Mouse (Mus musculus) heart, embryonic 13.5 days (tissue): ENCODE measurements around the gene Fgfr2. TPM values are rescaled to one million over a fixed set of nuclear protein-coding genes. Genes with fewer than 3 reads are reported as not detected.

Experiments used
- ATAC-seq: fragments of 200-750 bp; cut with Nextera tagmentation; 2 replicates; pipeline ENCODE4 v1.8.0; 2017; ENCODE audit warnings: moderate TSS enrichment; ENCODE audit not compliant: insufficient number of reproducible peaks, low FRiP score, low TSS enrichment; ENCODE audit errors: extremely low read depth
- H3K27ac ChIP-seq: fragments of 300-500 bp; sonication (generic); replicated peaks from 2 replicates; pipeline ENCODE4 v1.5.1; 2015; ENCODE audit warnings: moderate library complexity, mild to moderate bottlenecking, inconsistent platforms
- H3K27me3 ChIP-seq: fragments of 300-500 bp; sonication (generic); replicated peaks from 2 replicates; pipeline ENCODE4 v1.6.1; 2015; ENCODE audit warnings: mild to moderate bottlenecking, inconsistent platforms
- H3K36me3 ChIP-seq: fragments of 300-500 bp; sonication (generic); 2 replicates; pipeline ENCODE4 v1.6.1; 2015; ENCODE audit warnings: mild to moderate bottlenecking, inconsistent platforms
- H3K4me1 ChIP-seq: fragments of 300-500 bp; sonication (generic); 2 replicates; pipeline ENCODE4 v1.6.1; 2015; ENCODE audit warnings: inconsistent platforms
- H3K4me2 ChIP-seq: fragments of 300-500 bp; sonication (generic); 2 replicates; pipeline ENCODE4 v1.6.1; 2015; ENCODE audit warnings: inconsistent platforms, mild to moderate bottlenecking, moderate library complexity
- H3K4me3 ChIP-seq: fragments of 300-500 bp; sonication (generic); 2 replicates; pipeline ENCODE4 v1.5.1; 2015; ENCODE audit warnings: moderate library complexity, mild to moderate bottlenecking, inconsistent platforms
- H3K9ac ChIP-seq: fragments of 300-500 bp; sonication (generic); 2 replicates; pipeline ENCODE4 v1.6.1; 2015; ENCODE audit warnings: inconsistent platforms, mild to moderate bottlenecking, moderate library complexity
- H3K9me3 ChIP-seq: fragments of 300-500 bp; sonication (generic); 2 replicates; pipeline ENCODE4 v1.6.1; 2016; ENCODE audit warnings: inconsistent platforms
- WGBS: fragments of 180-500 bp; shearing (Covaris S2); methylation state at CpG from one replicate; pipeline ENCODE4 v1.1.7; 2015; ENCODE audit warnings: mixed read lengths; 5-methylcytosine and 5-hydroxymethylcytosine counted together
- polyA plus RNA-seq: library from polyadenylated mRNA; unstranded; fragments of >200 nt; fragmentation: Nextera tagmentation; extraction: Ambion mirVana; gene quantifications from 2 replicates; pipeline ENCODE4 v1.2.1, GENCODE M21; 2015

The Fgfr2 gene
- polyA plus RNA-seq, 1 experiment from 2014 or later = 22.5 TPM

DNA sequence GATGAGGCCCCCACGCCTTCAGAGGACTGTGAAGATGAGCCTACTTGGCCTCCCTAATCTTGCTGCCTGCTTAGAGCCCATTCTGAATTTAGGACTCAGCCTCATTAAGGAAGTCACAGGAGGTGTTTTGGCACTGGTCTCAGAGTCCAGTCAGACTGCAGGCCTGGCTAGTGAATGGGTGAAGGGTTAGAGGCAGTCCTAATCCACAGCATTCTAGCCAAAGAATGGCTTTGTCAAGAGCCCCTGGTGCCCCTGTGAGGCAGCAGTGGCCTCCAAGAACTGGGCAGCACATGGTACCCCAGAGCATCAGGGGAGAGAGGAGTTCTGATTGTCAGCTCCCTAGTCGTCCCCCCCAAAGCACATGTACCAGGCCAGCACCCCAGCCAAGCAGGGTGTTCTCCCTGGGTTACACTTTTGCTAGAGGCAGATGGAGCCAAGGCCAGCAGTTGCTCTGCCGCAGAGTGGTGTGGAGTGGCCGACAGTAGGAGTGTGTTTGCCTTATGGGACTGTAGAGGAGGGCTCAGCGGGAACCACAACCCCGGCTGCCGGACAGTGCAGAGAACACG is 418.8 kb downstream of the Fgfr2 start:
- no peak overlapping the region for H3K9ac ChIP-seq
- 84% methylated on average over 8 of the region's 8 CpGs for WGBS

DNA sequence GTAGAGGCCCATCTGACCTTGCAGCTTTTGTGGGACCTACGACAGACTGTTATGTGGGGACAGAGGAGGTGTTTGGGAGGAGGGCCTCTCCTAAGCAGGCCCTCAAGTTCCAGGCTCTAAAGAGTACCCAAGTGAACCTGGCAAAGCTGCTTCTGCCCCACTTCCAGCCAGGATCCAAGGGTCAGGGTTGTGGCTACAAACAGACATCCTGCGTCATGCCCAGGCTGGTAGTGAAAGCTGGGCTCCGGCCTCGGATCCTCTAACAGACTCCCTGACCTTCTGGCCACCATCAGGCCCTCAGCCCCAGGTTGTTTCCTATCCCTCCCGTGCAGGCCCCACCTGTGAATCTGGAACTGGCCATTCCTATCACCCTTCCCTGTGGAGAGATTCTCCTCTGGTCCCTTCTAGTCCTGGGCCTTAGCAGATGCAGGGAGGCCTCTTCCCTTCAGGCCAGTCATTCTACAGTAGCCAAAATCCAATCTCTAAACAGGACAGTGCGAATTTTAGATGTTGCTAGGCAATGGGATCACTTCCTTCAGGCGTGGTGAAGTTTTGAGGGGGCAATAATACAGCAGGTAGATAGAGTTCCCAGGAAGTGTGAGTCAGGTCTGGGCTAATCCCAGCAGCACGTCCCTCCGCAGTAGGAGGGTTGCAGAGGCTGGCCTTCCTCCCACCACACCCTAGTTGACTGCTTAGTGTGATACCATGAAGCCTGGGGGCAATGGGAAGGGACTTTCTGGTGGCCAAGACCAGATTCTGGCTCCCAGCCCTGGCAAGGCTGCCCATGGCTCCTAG is 419.4 kb downstream of the Fgfr2 start:
- no peak for ATAC-seq
- H3K4me2 ChIP-seq = no peak overlapping the region
- no peaks in the 10 kb centered on the region for H3K36me3 ChIP-seq
- H3K4me3 ChIP-seq = no peak overlapping the region
- WGBS = 79% methylated on average over 9 of the region's 9 CpGs
- H3K4me1 ChIP-seq = peaks cover 16% of the 10 kb centered on the region; the same call in 1 of the 2 replicates
- no peak overlapping the region for H3K9ac ChIP-seq
- no peaks in the 10 kb centered on the region for H3K27me3 ChIP-seq
- H3K27ac ChIP-seq = no peak overlapping the region
- H3K9me3 ChIP-seq = no peaks in the 10 kb centered on the region

More for the DNA sequence above, 418.8 kb downstream of the Fgfr2 start:
- no peak for ATAC-seq
- Histone ChIP-seq H3K9me3 (no peaks in the 10 kb centered on the region), H3K36me3 (no peaks in the 10 kb centered on the region), H3K27ac (no peak overlapping the region), H3K27me3 (no peaks in the 10 kb centered on the region), H3K4me3 (no peak overlapping the region), H3K4me1 (peaks cover 16% of the 10 kb centered on the region; the same call in 1 of the 2 replicates), H3K4me2 (no peak overlapping the region)

DNA sequence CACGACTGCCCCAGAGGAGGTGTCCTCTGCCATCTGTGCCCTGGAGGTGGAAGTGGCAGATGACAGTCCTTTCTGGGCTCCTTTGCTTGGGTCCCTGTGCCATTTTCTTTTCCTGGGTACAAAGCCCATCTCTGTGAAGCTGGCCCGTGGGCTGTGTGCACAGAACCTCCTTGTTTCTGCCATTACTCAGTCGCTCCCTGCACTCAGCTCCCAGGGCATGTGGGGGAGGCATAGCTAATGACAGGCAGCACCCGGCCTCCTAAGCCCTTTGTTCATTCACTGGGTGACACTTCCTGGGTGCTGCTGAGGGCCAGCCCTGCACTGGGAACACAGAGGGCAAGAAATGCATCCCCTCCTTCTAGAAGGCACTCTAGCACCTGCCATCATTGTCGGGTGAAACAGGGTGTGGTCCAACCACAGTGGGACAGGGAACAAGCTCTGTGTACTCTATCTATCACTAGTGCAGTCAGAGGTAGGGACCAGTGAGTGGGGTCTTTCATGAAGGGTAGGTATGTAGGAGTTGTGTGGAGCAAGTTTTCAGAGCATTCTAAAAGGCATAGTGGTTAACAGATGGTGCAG is 420.6 kb downstream of the Fgfr2 start:
- Histone ChIP-seq H3K9me3 (no peaks in the 10 kb centered on the region), H3K4me3 (no peak overlapping the region), H3K27ac (no peak overlapping the region), H3K36me3 (no peaks in the 10 kb centered on the region), H3K4me2 (no peak overlapping the region), H3K9ac (no peak overlapping the region), H3K4me1 (peaks cover 16% of the 10 kb centered on the region; the same call in 1 of the 2 replicates), H3K27me3 (no peaks in the 10 kb centered on the region)
- 66% methylated on average over 5 of the region's 5 CpGs for WGBS
- ATAC-seq = no peak

DNA sequence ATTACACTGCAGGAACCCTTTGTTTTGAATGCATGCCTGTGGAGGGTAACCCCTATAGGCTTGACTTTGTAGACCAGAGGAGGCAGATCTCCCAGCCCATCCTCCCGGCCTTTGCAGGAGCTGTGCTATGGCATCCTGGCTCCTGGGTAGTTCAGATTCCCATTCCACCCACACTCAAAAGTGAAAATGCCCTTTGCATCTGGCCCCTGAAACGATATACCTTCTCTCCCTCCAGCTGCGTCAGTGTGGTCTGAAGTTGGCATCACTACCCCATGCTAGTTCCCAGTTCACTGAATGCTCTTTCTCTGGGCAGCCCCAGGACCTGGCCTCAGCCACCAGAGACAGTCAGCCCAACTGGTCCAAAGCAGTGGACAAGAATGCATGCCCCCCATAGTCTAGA is 421.1 kb downstream of the Fgfr2 start:
- H3K27me3 ChIP-seq = no peaks in the 10 kb centered on the region
- no peak overlapping the region for H3K27ac ChIP-seq
- peaks cover 16% of the 10 kb centered on the region; the same call in 1 of the 2 replicates for H3K4me1 ChIP-seq
- no peak overlapping the region for H3K4me3 ChIP-seq
- no peak overlapping the region for H3K9ac ChIP-seq
- H3K9me3 ChIP-seq = no peaks in the 10 kb centered on the region
- 92% methylated on average over 3 of the region's 3 CpGs for WGBS
- no peak overlapping the region for H3K4me2 ChIP-seq
- no peaks in the 10 kb centered on the region for H3K36me3 ChIP-seq
- ATAC-seq = no peak

DNA sequence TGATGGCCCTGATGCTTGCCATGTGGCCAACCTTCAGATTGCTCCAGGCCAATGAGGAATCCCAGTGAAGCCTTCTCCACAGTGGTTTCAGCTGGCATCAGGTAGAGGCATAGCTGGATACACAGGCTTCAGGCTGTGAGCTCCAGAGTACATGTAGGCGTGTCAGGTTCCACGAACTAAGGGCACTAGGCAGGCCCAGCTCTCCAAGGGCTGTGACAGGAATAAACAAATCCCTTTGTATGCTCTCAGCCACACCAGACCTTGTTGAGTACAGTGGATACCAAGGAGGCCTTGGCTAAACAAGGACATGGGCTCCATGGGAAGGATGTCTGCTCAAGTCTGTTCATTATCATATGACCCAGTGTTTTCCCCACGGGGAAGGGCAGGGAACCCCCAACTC is 421.7 kb downstream of the Fgfr2 start:
- 75% methylated on average over 3 of the region's 3 CpGs for WGBS
- H3K4me1 ChIP-seq = peaks cover 12% of the 10 kb centered on the region; the same call in 1 of the 2 replicates
- no peak overlapping the region for H3K27ac ChIP-seq
- H3K36me3 ChIP-seq = no peaks in the 10 kb centered on the region
- no peak for ATAC-seq
- no peak overlapping the region for H3K4me3 ChIP-seq
- no peaks in the 10 kb centered on the region for H3K27me3 ChIP-seq
- H3K4me2 ChIP-seq = no peak overlapping the region
- no peaks in the 10 kb centered on the region for H3K9me3 ChIP-seq
- H3K9ac ChIP-seq = no peak overlapping the region

DNA sequence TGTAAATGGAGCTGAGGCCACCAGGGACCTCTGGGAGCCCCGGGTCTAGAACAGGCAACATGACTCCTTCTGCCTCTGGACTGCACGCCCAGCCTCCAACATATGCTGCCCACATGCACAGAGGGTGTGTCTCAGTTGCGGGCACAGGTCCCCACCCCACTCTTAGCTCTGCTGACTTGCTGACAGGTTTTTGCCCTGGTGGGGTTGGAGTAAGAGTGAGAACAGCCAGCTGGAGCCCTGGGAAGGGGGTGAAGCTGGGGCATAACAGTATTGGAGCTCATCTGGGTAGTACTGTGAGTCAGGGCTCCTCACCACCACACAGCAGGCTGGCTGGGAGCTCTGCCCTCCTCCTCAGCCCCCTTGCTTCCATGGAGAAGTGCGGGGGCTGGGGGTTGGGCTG is 423.0 kb downstream of the Fgfr2 start:
- Histone ChIP-seq H3K27me3 (no peaks in the 10 kb centered on the region), H3K9ac (no peak overlapping the region; the same call in 1 of the 2 replicates), H3K4me3 (no peak overlapping the region), H3K9me3 (no peaks in the 10 kb centered on the region), H3K4me2 (no peak overlapping the region), H3K27ac (no peak overlapping the region), H3K4me1 (peaks cover 12% of the 10 kb centered on the region; the same call in 1 of the 2 replicates), H3K36me3 (no peaks in the 10 kb centered on the region)
- no peak for ATAC-seq
- 70% methylated on average over 4 of the region's 4 CpGs for WGBS

DNA sequence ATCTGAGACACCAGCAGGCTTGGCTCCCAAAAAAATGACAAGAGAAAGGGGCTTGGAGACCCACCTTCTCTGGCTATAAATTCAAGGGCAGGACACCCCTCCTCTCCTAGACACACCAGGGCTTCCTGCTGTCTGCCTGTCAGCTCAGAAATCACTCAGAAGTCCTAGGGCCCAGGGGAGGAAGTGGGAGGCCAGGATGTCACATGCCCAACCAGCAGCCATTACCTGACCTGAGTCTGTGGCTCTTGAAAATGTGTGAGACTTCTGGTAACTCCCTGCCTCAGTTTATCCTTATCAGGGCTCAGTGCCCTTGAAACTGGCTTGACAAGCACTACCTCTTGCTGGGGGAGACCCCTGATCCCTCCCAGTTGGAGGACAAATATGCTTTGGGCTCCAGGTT is 423.5 kb downstream of the Fgfr2 start:
- Histone ChIP-seq H3K36me3 (peaks cover 4% of the 10 kb centered on the region; the same call in 1 of the 2 replicates), H3K9me3 (no peaks in the 10 kb centered on the region), H3K4me1 (peaks cover 12% of the 10 kb centered on the region; the same call in 1 of the 2 replicates), H3K27ac (no peak overlapping the region), H3K4me2 (no peak overlapping the region), H3K9ac (no peak overlapping the region), H3K27me3 (no peaks in the 10 kb centered on the region), H3K4me3 (no peak overlapping the region)
- no peak for ATAC-seq

DNA sequence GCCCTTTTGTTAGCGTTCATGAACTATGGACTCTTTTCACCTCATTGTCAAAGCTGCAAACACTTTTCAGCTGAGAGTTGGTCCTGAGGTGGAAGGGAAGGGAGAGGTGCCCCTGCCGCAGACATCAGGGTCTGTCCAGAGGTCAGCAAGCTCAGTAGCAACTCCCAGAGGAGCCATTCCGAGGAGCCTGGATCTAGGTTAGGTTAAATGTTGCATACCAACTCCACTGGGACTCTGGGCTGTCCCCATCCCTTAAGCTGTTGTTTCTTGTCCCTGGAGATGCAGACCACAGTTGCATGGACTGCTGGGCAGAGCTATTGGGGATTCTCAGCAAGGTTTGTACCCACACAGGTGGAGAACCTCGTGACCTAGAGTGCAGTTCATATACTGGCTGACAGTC is 424.0 kb downstream of the Fgfr2 start:
- 67% methylated on average over 4 of the region's 4 CpGs for WGBS

DNA sequence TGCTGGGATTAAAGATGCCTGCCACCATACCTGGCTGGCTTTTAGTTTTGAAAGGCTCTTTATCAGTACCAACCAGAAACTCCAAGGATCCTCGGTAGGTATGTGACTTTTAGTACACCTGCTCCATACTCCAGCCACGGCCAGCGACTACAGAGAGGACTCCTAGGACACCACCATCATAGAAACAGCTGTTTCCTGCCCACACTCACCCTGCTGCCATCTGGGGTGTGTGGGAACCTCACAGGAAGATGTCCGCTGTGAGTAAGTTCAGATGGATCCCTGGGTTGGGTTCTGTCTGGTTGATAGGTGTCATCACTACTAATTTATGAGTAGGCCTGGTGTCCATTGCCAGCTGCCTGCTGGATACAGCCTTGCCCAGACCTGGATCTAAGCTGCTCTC is 424.4 kb downstream of the Fgfr2 start:
- Histone ChIP-seq H3K9me3 (no peaks in the 10 kb centered on the region), H3K4me2 (no peak overlapping the region), H3K4me1 (peaks cover 12% of the 10 kb centered on the region; the same call in 1 of the 2 replicates), H3K27ac (no peak overlapping the region), H3K27me3 (no peaks in the 10 kb centered on the region), H3K4me3 (no peak overlapping the region), H3K9ac (no peak overlapping the region), H3K36me3 (peaks cover 6% of the 10 kb centered on the region; the same call in 1 of the 2 replicates)
- WGBS = 79% methylated on average over 4 of the region's 4 CpGs
- ATAC-seq = no peak

More for the DNA sequence above, 424.0 kb downstream of the Fgfr2 start:
- Histone ChIP-seq H3K9ac (no peak overlapping the region), H3K4me2 (no peak overlapping the region), H3K9me3 (no peaks in the 10 kb centered on the region), H3K4me3 (no peak overlapping the region), H3K4me1 (peaks cover 12% of the 10 kb centered on the region; the same call in 1 of the 2 replicates), H3K27me3 (no peaks in the 10 kb centered on the region), H3K36me3 (peaks cover 6% of the 10 kb centered on the region; the same call in 1 of the 2 replicates), H3K27ac (no peak overlapping the region)
- ATAC-seq = no peak

DNA sequence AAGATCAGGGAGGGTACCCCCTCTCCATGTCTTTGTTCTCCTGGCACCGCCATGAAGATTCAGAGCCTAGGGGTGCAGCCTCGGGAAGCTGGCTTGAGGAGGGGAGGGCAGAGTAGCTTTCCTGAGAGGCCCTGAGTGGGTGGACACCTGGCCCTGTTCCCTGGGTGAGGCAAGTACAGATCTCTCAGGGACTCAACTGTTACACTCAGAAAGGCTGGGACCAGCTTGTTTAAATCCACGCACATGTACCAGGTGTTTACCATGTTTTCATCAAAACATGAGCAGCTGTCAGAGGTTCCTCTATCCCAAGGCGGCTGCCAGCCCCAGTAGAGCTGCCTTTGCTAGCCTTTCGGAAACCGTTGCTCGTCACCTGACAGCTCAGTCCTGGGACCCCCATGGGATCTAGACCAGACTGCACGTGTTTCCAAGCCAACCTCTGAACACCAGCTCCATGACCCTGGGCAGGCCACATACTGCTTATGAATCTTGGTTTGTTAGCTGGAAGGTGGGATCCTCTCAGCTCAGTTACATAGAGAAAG is 425.8 kb downstream of the Fgfr2 start:
- Histone ChIP-seq H3K4me2 (no peak overlapping the region), H3K9me3 (no peaks in the 10 kb centered on the region), H3K4me3 (no peak overlapping the region), H3K36me3 (peaks cover 6% of the 10 kb centered on the region; the same call in 1 of the 2 replicates), H3K4me1 (peaks cover 12% of the 10 kb centered on the region; the same call in 1 of the 2 replicates), H3K27me3 (no peaks in the 10 kb centered on the region), H3K27ac (no peak overlapping the region), H3K9ac (no peak overlapping the region)
- WGBS = 79% methylated on average over 8 of the region's 8 CpGs
- no peak for ATAC-seq

DNA sequence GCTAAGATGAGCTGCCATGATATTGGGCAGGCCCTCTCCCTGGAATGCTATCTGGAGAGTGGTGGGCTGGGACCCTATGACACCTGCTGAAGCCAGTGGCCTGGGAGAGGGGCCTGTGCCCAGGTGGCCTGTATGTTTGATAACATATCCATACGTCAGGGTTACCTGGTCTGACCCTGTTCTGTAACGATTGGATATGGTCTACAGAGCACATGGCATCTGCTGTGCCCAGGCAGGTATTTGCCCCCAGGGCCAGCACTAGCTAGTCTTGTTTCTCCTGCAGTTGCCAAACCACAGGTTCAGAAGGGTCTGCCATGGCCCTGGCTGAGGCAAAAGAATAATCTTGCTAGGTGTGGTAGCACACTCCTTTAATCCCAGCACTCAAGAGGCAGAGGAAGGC is 429.6 kb downstream of the Fgfr2 start:
- H3K9ac ChIP-seq = no peak overlapping the region
- H3K27me3 ChIP-seq = no peaks in the 10 kb centered on the region
- 83% methylated on average over 2 of the region's 2 CpGs for WGBS
- H3K27ac ChIP-seq = no peak overlapping the region
- peaks cover 6% of the 10 kb centered on the region; the same call in 1 of the 2 replicates for H3K36me3 ChIP-seq
- H3K9me3 ChIP-seq = no peaks in the 10 kb centered on the region
- H3K4me1 ChIP-seq = peaks cover 18% of the 10 kb centered on the region
- H3K4me3 ChIP-seq = no peak overlapping the region
- no peak overlapping the region for H3K4me2 ChIP-seq
- ATAC-seq = no peak
